Mouse (Mus musculus) lung, postnatal 0 days (tissue): ENCODE measurements around the gene Ensa.

Source experiments
- CTCF ChIP-seq: IDR thresholded peaks from 2 replicates; pipeline ENCODE4 v1.5.1; 2016; ENCODE audit warnings: antibody characterized with exemption, mild to moderate bottlenecking
- EP300 ChIP-seq: IDR thresholded peaks from 2 replicates; pipeline ENCODE4 v1.6.1; 2016; ENCODE audit warnings: antibody characterized with exemption, mild to moderate bottlenecking, control low read depth

- TF ChIP-seq CTCF (no peak), EP300 (peak; percentile 62)
These were observed 34.3 kb downstream of the Ensa start for GRCm38 (mm10) chr3:95658868-95659712.
